Mouse (Mus musculus) macrophage (primary cell): ENCODE measurements around the gene Esrrb. TPM values are rescaled to one million over a fixed set of nuclear protein-coding genes. Genes with fewer than 3 reads are reported as not detected.

Experiments
- H3K27ac ChIP-seq: fragments of 350-480 bp; formaldehyde crosslinking; 2 replicates; pipeline ENCODE4 v1.9.0; 2021
- H3K36me3 ChIP-seq: fragments of 350-480 bp; formaldehyde crosslinking; 2 replicates; pipeline ENCODE4 v1.9.0; 2021; ENCODE audit errors: inconsistent target
- H3K4me3 ChIP-seq: fragments of 350-480 bp; formaldehyde crosslinking; 2 replicates; pipeline ENCODE4 v1.9.0; 2021; ENCODE audit errors: inconsistent target
- H3K79me2 ChIP-seq: fragments of 350-480 bp; formaldehyde crosslinking; 2 replicates; pipeline ENCODE4 v1.9.0; 2021; ENCODE audit errors: inconsistent target
- WGBS: methylation state at CpG from one replicate; pipeline ENCODE4 v1.1.7; 2026; ENCODE audit warnings: inconsistent platforms; ENCODE audit not compliant: missing documents; 5-methylcytosine and 5-hydroxymethylcytosine counted together
- polyA plus RNA-seq: library from polyadenylated mRNA; stranded (reverse); fragments of 250-400 nt; gene quantifications from 3 replicates; pipeline ENCODE4 v1.2.4, GENCODE M21; 2018; ENCODE audit warnings: inconsistent platforms
- total RNA-seq, 78 experiments: library from RNA; depleted of rRNA; stranded (reverse); fragments of 250-400 nt; gene quantifications; 1 replicate in 9 of 78; 2 replicates in 24 of 78; 3 replicates in 43 of 78; 4 replicates in 2 of 78; pipeline ENCODE4 v1.2.4; 2018; ENCODE audit warnings: inconsistent platforms in 56 of 78

Gene Esrrb
- not detected for total RNA-seq (2018; cell fraction: chromatin; rRNA removed)
- total RNA-seq (2018; cell fraction: cytosol; rRNA removed): not detected
- total RNA-seq (2018; cell fraction: nucleus; rRNA removed): not detected
- polyA plus RNA-seq: not detected in 3 replicates

GRCm38 (mm10) chr12:86360696-86361631 lies at the start of gene Esrrb:
Gene Esrrb (plus strand): TSS chr12:86361117.
- Histone ChIP-seq H3K79me2 (no peaks in the 10 kb centered on the region), H3K36me3 (no peaks in the 10 kb centered on the region), H3K27ac (no peak within 1 kb of the TSS), H3K4me3 (no peak within 1 kb of the TSS)
- 34% methylated on average over 22 of the region's 22 CpGs for WGBS

- Histone ChIP-seq H3K36me3 (no peaks in the 10 kb centered on the region), H3K27ac (no peak overlapping the region), H3K79me2 (no peaks in the 10 kb centered on the region), H3K4me3 (no peak overlapping the region)
- WGBS: 52% methylated on average over 12 of the region's 12 CpGs
Measured at GRCm38 (mm10) chr12:86320629-86321028, 40.3 kb upstream of the Esrrb start.

GRCm38 (mm10) chr12:86324297-86324696 lies 36.6 kb upstream of the Esrrb start:
- H3K27ac ChIP-seq: no peak overlapping the region
- 100% methylated on average over 1 of the region's 3 CpGs for WGBS

GRCm38 (mm10) chr12:86329813-86330212 lies 31.1 kb upstream of the Esrrb start:
- WGBS: 55% methylated on average over 4 of the region's 4 CpGs
- Histone ChIP-seq H3K27ac (no peak overlapping the region), H3K4me3 (no peak overlapping the region), H3K79me2 (no peaks in the 10 kb centered on the region), H3K36me3 (no peaks in the 10 kb centered on the region)

More at GRCm38 (mm10) chr12:86324297-86324696, 36.6 kb upstream of the Esrrb start:
- Histone ChIP-seq H3K36me3 (no peaks in the 10 kb centered on the region), H3K79me2 (no peaks in the 10 kb centered on the region), H3K4me3 (no peak overlapping the region)

- H3K36me3 ChIP-seq: no peaks in the 10 kb centered on the region
- WGBS: 96% methylated on average over 9 of the region's 9 CpGs
- no peaks in the 10 kb centered on the region for H3K79me2 ChIP-seq
- no peak overlapping the region for H3K27ac ChIP-seq
- no peak overlapping the region for H3K4me3 ChIP-seq
Measured at GRCm38 (mm10) chr12:86330684-86331083, 30.2 kb upstream of the Esrrb start.

- Histone ChIP-seq H3K4me3 (no peak overlapping the region), H3K36me3 (no peaks in the 10 kb centered on the region), H3K27ac (no peak overlapping the region), H3K79me2 (no peaks in the 10 kb centered on the region)
- WGBS: 90% methylated on average over 10 of the region's 10 CpGs
Measured at GRCm38 (mm10) chr12:86331248-86331647, 29.7 kb upstream of the Esrrb start.

- WGBS: 94% methylated on average over 3 of the region's 3 CpGs
- no peaks in the 10 kb centered on the region for H3K36me3 ChIP-seq
Measured at GRCm38 (mm10) chr12:86336209-86336608, 24.7 kb upstream of the Esrrb start.

GRCm38 (mm10) chr12:86336887-86337286 lies 24.0 kb upstream of the Esrrb start:
- WGBS: 28% methylated on average over 6 of the region's 7 CpGs
- H3K79me2 ChIP-seq: no peaks in the 10 kb centered on the region
- no peak overlapping the region for H3K4me3 ChIP-seq
- H3K27ac ChIP-seq: no peak overlapping the region
- H3K36me3 ChIP-seq: no peaks in the 10 kb centered on the region

More at GRCm38 (mm10) chr12:86336209-86336608, 24.7 kb upstream of the Esrrb start:
- no peak overlapping the region for H3K27ac ChIP-seq
- no peak overlapping the region for H3K4me3 ChIP-seq
- no peaks in the 10 kb centered on the region for H3K79me2 ChIP-seq

GRCm38 (mm10) chr12:86349477-86349876 lies 11.4 kb upstream of the Esrrb start:
- Histone ChIP-seq H3K4me3 (no peak overlapping the region), H3K27ac (no peak overlapping the region), H3K36me3 (no peaks in the 10 kb centered on the region), H3K79me2 (no peaks in the 10 kb centered on the region)
- WGBS: 83% methylated on average over 8 of the region's 8 CpGs

GRCm38 (mm10) chr12:86359406-86359805 lies 1.5 kb upstream of the Esrrb start:
- Histone ChIP-seq H3K4me3 (no peak overlapping the region), H3K27ac (no peak overlapping the region), H3K79me2 (no peaks in the 10 kb centered on the region), H3K36me3 (no peaks in the 10 kb centered on the region)
- WGBS: 82% methylated on average over 6 of the region's 6 CpGs

- no peak overlapping the region for H3K4me3 ChIP-seq
- WGBS: 81% methylated on average over 8 of the region's 8 CpGs
Measured at GRCm38 (mm10) chr12:86359873-86360272, 1.0 kb upstream of the Esrrb start.

GRCm38 (mm10) chr12:86364285-86364684 lies 3.4 kb downstream of the Esrrb start:
- Histone ChIP-seq H3K4me3 (no peak overlapping the region), H3K79me2 (no peaks in the 10 kb centered on the region)
- WGBS: 13% methylated on average over 5 of the region's 5 CpGs

More at GRCm38 (mm10) chr12:86359873-86360272, 1.0 kb upstream of the Esrrb start:
- Histone ChIP-seq H3K79me2 (no peaks in the 10 kb centered on the region), H3K36me3 (no peaks in the 10 kb centered on the region), H3K27ac (no peak overlapping the region)

GRCm38 (mm10) chr12:86364756-86365155 lies 3.8 kb downstream of the Esrrb start:
- no peaks in the 10 kb centered on the region for H3K79me2 ChIP-seq
- WGBS: 44% methylated on average over 4 of the region's 5 CpGs
- no peak overlapping the region for H3K4me3 ChIP-seq
- H3K27ac ChIP-seq: no peak overlapping the region
- no peaks in the 10 kb centered on the region for H3K36me3 ChIP-seq

More at GRCm38 (mm10) chr12:86364285-86364684, 3.4 kb downstream of the Esrrb start:
- no peak overlapping the region for H3K27ac ChIP-seq
- H3K36me3 ChIP-seq: no peaks in the 10 kb centered on the region

- no peak overlapping the region for H3K4me3 ChIP-seq
- 91% methylated on average over 17 of the region's 17 CpGs for WGBS
- H3K79me2 ChIP-seq: no peaks in the 10 kb centered on the region
- no peaks in the 10 kb centered on the region for H3K36me3 ChIP-seq
- H3K27ac ChIP-seq: no peak overlapping the region
Measured at GRCm38 (mm10) chr12:86370611-86371383, 9.9 kb downstream of the Esrrb start.
